Mouse (Mus musculus): ENCODE measurements around the gene Psma4.

Gene Psma4

DNA sequence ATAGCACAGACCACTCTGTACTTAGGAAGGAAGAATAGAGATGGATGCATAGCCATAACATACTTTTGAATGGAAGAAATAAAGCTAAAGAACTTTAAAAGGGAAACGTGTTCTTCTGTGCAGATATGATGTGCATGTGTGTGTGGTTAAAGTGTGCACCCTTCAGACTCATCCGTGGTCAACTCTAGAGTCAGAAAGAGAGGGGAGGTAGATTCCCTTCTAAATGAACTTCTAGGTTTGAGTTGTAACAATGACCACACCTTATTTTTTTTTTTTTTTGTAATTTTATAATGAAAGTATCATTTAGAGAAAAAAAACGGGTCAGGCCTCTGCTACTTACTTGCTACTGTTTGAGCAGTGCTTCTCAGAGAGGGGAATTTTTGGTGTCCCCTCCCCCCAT, 39.8 kb downstream of the Psma4 start:
- no peak for DNase-seq

DNA sequence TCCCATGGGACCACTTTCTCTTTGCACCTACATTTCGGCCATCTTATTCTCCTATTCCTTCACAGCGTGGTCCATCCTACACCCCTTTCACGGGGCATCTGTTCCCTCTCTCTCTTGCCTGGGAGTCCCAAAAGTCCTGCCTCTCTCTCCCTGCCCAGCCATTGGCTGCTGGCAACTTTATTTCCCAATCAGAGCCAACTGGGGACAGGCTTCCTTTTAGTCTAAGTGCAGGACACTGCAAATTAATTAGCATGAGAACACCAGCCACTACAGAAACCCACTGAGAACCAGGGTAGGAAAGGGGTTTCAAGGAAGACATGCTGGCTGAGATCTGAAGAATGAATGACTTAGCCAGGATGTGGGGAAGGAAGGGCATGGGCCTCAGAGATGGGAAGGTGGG, 43.8 kb downstream of the Psma4 start:
- no peak for DNase-seq

DNA sequence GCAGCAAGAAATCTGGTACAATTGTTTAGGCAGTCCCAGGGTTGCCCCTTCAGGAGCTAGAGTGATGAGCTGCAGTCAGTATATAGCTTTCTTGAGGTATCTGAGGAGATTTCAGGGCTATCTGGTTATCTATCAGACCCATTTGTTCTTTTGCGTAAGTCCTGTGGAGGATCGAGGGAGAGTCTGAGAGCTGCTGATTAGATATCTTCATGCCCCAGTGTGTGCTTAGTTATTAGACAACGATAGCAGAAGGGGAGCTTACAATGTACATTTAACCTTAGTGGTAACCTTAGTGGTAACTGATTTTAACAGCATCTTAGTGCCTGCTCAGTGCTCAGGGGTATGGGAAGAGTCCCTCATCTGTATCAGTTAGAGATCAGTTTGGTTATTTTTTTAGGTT, 45.1 kb downstream of the Psma4 start:
- DNase-seq, result no peak

DNA sequence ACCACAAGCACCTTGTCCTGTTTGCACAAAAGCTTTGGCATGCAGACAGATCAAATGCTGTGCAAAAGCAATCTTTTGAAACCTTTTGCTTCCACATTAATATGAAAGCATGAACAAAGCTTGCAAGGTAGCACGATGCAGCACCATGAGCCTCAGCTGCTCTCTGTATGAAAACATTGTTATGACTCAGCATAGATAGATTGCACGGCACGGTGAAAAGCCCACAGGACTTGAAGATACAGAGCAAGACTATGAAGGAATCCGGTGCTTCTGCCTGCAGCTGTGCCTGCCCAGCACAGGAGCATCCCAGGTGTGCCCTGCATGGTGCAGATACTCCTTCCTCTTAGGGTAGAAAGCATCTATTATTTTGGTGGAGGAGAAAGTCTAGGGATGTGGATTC, 53.0 kb downstream of the Psma4 start:
- no peak for DNase-seq

Measured in kidney, postnatal 10 days (tissue).